Mouse (Mus musculus): ENCODE results near the gene Nxph1.

The Nxph1 gene

GRCm38 (mm10) chr6:9124321-9124914 is 176.2 kb downstream of the Nxph1 start:
- no peak for DNase-seq (ENCODE audit: low read depth, low spot score)

DNA sequence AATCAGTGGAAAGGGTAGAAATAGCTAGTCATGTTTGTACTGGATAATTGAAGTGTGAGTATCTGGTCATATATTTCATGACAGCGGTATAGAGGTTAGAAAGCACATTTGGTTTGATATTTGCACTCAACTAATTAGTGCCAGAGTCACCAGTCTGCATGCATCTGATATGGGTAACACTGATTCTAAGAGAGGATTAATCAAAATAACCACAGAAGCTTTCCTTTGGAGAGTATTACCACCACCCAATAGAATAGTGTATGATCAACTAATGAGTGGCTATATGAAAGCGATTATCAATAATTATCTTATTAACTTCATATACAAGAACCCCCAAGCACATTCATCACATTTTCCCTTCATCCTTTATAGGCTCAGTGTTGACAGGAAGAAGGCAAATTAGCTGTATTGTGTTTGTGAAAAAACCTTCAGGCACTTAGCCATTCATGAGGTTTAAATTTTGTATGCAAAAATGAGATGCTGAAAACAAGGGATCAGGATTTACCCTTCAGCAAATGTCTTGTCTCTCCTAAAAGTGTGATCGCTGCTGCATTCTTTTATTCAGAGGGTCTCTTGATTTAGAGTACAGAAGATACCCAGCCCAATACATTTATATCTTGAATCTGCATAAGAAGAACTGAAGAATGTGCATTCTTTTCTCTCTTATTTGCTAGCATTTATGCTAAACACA is 185.5 kb downstream of the Nxph1 start:
- no peak for DNase-seq (ENCODE audit: low read depth, low spot score)

DNA sequence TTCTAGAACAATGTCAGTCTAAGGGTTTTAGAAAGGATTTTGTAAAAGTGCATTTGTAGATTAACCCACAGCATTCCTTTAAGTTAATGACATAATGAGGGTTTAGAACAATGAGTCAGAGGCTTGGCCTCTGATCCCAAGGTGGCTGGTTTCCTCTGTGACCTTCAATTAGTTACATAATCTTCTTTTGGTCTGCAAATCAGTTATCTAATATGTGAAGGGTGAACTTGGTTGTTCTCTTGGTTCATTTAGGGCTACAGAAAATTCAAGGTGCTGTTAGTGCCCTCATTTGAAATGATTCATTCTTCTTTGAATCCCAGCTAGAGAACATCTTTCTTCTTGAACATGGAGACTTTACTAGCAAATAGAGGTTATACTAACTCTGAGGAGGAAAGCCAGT is 199.7 kb downstream of the Nxph1 start:
- DNase-seq (ENCODE audit: low read depth, low spot score) = no peak

- DNase-seq (ENCODE audit: low read depth, low spot score) = no peak
These were observed 201.6 kb downstream of the Nxph1 start for GRCm38 (mm10) chr6:9149791-9150190.

DNA sequence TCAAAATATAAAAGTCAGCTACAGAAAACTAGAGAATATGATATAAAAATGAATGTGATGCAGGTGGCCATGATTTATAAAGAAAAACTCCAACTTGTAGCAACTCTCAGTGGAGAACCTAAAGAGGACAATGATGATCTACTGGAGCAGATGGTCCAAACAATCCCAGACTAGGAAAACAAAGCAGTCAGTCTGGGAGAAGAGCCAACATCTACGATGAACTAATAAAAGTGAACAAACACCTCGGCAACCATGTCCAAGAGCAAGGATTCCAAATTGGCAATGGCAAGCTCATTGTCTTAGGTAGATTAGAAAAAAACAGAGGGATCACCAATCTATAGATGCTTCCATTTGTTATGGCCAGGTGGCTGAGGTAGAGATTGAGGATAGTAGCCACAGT is 211.0 kb downstream of the Nxph1 start:
- no peak for DNase-seq (ENCODE audit: low read depth, low spot score)

DNA sequence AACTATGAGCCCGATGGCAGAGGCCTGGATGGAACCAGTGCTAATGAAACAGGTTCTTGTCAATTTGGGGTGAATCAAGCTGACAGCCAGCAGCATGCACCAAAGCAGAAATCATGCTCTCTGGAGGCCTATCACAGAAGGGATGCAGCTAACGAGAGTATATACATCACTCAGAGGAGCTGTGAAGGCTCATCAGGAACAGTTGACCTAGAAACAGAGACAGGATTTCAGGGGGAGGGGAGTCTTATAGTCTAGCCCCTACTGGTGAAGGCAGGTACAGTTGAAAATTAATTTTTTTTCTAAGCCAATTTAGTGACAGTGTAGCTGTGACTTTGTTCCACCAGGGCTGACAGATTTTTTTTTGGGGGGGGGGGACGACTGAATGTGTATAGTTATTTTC is 234.2 kb downstream of the Nxph1 start:
- DNase-seq (ENCODE audit: low read depth, low spot score) = no peak

GRCm38 (mm10) chr6:9210730-9211129 is 262.5 kb downstream of the Nxph1 start:
- no peak for DNase-seq (ENCODE audit: low read depth, low spot score)

- DNase-seq (ENCODE audit: low read depth, low spot score) = no peak
These were observed 272.7 kb downstream of the Nxph1 start for GRCm38 (mm10) chr6:9220724-9221453.

GRCm38 (mm10) chr6:9234802-9235201 is 286.6 kb downstream of the Nxph1 start:
- DNase-seq (ENCODE audit: low read depth, low spot score) = peak; percentile 60

DNA sequence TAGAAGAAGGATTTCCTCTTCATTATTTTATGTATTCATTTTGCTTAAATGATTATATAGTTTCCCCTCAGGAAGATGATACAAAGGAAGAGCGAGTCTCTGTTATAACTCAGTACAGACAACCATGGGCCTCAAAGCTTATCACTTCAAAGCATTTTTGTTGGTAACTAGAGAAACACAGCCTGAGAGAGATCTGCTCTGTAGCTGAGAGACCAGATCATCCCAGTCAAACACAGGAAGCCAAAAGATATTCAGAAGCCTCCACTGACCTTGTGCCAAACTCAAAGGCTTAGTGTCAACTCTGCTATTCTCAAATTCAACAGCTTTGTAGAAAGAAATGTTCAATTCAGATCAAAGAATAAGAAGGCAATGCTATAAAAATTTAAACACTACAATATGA is 319.8 kb downstream of the Nxph1 start:
- DNase-seq (ENCODE audit: low read depth, low spot score) = no peak

Data from 3T3-L1 (cell line).